8 mouse cellular contexts compared by ENCODE assay signal in the genomic region with DNA sequence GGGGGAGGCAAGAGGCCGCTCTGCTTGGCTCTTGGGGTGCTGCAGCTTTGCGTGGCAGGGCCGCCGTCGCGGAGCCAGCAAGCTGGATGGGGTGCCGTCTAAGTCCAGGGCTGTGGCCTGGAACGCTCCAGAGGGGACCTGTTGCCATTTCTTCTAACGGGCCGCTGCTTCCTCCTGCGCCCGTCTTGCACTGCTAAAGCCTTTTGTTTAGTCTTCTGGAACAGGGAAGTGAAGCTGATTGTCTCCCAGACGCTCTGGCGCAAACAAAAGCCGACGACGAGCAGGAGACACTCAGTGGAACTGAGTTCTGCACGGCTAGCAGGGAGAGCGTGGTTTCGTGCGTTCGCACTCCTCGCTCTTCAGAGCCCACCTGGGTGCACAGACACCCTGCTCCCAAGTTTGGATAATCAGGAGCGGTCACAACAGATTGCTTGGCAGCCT. TPM values are rescaled to one million over a fixed set of nuclear protein-coding genes. Genes with fewer than 3 reads are reported as not detected.
DNase-seq lines count a peak whose midpoint lies in the region; ATAC-seq lines count a peak whose summit lies in the region.

No protein-coding gene starts in this region.

- no peaks in the 10 kb centered on the region for H3K9me3 ChIP-seq in neural tube, embryonic 11.5 days (ENCODE audit: control insufficient read depth, low read length)
- H3K9me3 ChIP-seq in forebrain, embryonic 13.5 days (replicated peaks) = no peaks in the 10 kb centered on the region
- no peaks in the 10 kb centered on the region for H3K9me3 ChIP-seq in limb, embryonic 11.5 days (ENCODE audit: control insufficient read depth, low read length)
- H3K9me3 ChIP-seq in midbrain, embryonic 11.5 days (ENCODE audit: control insufficient read depth, low read length) = no peaks in the 10 kb centered on the region

- peak overlapping the region; percentile 96 for H3K4me3 ChIP-seq in neural tube, embryonic 11.5 days (ENCODE audit: low read depth, low read length)
- peak overlapping the region; percentile 98 for H3K4me3 ChIP-seq in forebrain, embryonic 13.5 days
- H3K4me3 ChIP-seq in limb, embryonic 11.5 days (ENCODE audit: low read depth, low read length) = peak overlapping the region; percentile 92
- H3K4me3 ChIP-seq in midbrain, embryonic 11.5 days (ENCODE audit: low read depth, low read length) = peak overlapping the region; percentile 77

- DNase-seq in neural tube, embryonic 11.5 days (ENCODE audit: low spot score) = no peak
- DNase-seq in neural tube, embryonic 10.5 days (ENCODE audit: extremely low spot score, low spot score) = no peak
- DNase-seq in ZHBTc4 (ENCODE audit: low read depth, low spot score) = peak; percentile 86
- no peak for DNase-seq in limb, embryonic 11.5 days (ENCODE audit: low spot score)
- DNase-seq in midbrain, embryonic 11.5 days (ENCODE audit: low spot score, missing footprints) = peak; percentile 94
- no peak for DNase-seq in gastrocnemius, postnatal 4 days (ENCODE audit: low spot score in 2 of 2)
- no peak for DNase-seq in cerebellum, postnatal 14 days

- WGBS in neural tube, embryonic 11.5 days = 0% methylated on average over 24 of the region's 24 CpGs
- WGBS in forebrain, embryonic 13.5 days = under 1% methylated on average over 24 of the region's 24 CpGs
- under 1% methylated on average over 24 of the region's 24 CpGs for WGBS in limb, embryonic 11.5 days
- under 1% methylated on average over 24 of the region's 24 CpGs for WGBS in midbrain, embryonic 11.5 days

- peak overlapping the region; percentile 72 for H3K27ac ChIP-seq in neural tube, embryonic 11.5 days (ENCODE audit: low read depth, low read length)
- H3K27ac ChIP-seq in forebrain, embryonic 13.5 days = peak overlapping the region; percentile 86
- peak overlapping the region; percentile 77 for H3K27ac ChIP-seq in limb, embryonic 11.5 days (replicated peaks; ENCODE audit: low read depth, low read length)
- peak overlapping the region; percentile 55 for H3K27ac ChIP-seq in midbrain, embryonic 11.5 days (ENCODE audit: low read depth, low read length)

- H3K36me3 ChIP-seq in neural tube, embryonic 11.5 days (ENCODE audit: control insufficient read depth, insufficient read depth, low read length) = no peaks in the 10 kb centered on the region
- no peaks in the 10 kb centered on the region for H3K36me3 ChIP-seq in forebrain, embryonic 13.5 days (ENCODE audit: poor library complexity, severe bottlenecking)
- no peaks in the 10 kb centered on the region for H3K36me3 ChIP-seq in limb, embryonic 11.5 days (ENCODE audit: control insufficient read depth, insufficient read depth, low read length)
- H3K36me3 ChIP-seq in midbrain, embryonic 11.5 days (ENCODE audit: control insufficient read depth, insufficient read depth, low read length) = no peaks in the 10 kb centered on the region

- peak; percentile 32 for ATAC-seq in neural tube, embryonic 11.5 days (ENCODE audit: insufficient read depth, low FRiP score, low TSS enrichment)
- ATAC-seq in forebrain, embryonic 13.5 days = no peak
- ATAC-seq in limb, embryonic 11.5 days (ENCODE audit: insufficient number of reproducible peaks, low FRiP score, low TSS enrichment, low read depth) = no peak; the same call in 1 of the 2 replicates
- peak; percentile 5 for ATAC-seq in midbrain, embryonic 11.5 days (ENCODE audit: low FRiP score)

- H3K4me1 ChIP-seq in neural tube, embryonic 11.5 days (ENCODE audit: control insufficient read depth, insufficient read depth, low read length) = peaks cover 10% of the 10 kb centered on the region; the same call in 1 of the 2 replicates
- peaks cover 38% of the 10 kb centered on the region for H3K4me1 ChIP-seq in forebrain, embryonic 13.5 days
- peaks cover 11% of the 10 kb centered on the region; the same call in 1 of the 2 replicates for H3K4me1 ChIP-seq in limb, embryonic 11.5 days (ENCODE audit: control insufficient read depth, insufficient read depth, low read length)
- H3K4me1 ChIP-seq in midbrain, embryonic 11.5 days (ENCODE audit: control insufficient read depth, insufficient read depth, low read length) = peaks cover 7% of the 10 kb centered on the region

- no peaks in the 10 kb centered on the region for H3K27me3 ChIP-seq in neural tube, embryonic 11.5 days (ENCODE audit: control insufficient read depth, insufficient read depth, low read length)
- H3K27me3 ChIP-seq in forebrain, embryonic 13.5 days = no peaks in the 10 kb centered on the region
- H3K27me3 ChIP-seq in limb, embryonic 11.5 days (ENCODE audit: control insufficient read depth, insufficient read depth, low read length) = no peaks in the 10 kb centered on the region
- H3K27me3 ChIP-seq in midbrain, embryonic 11.5 days (ENCODE audit: control insufficient read depth, insufficient read depth, low read length) = no peaks in the 10 kb centered on the region

- peak overlapping the region; percentile 93 for H3K9ac ChIP-seq in neural tube, embryonic 11.5 days (ENCODE audit: low read length)
- H3K9ac ChIP-seq in forebrain, embryonic 13.5 days = peak overlapping the region; percentile 93
- peak overlapping the region; percentile 90 for H3K9ac ChIP-seq in limb, embryonic 11.5 days (ENCODE audit: low read length)
- H3K9ac ChIP-seq in midbrain, embryonic 11.5 days (ENCODE audit: low read length) = peak overlapping the region; percentile 87

- peak overlapping the region; percentile 50 for H3K4me2 ChIP-seq in neural tube, embryonic 11.5 days (ENCODE audit: low read depth)
- peak overlapping the region; percentile 77 for H3K4me2 ChIP-seq in forebrain, embryonic 13.5 days
- peak overlapping the region; percentile 72 for H3K4me2 ChIP-seq in limb, embryonic 11.5 days (ENCODE audit: low read depth, severe bottlenecking)
- H3K4me2 ChIP-seq in midbrain, embryonic 11.5 days = peak overlapping the region; percentile 71

RNA-seq across cellular contexts. Expression of a gene that starts 0.4 kb away (rescaled TPM):
- polyA plus RNA-seq in neural tube, embryonic 11.5 days (2014; fragmentation: Nextera tagmentation; extraction: Ambion mirVana) = 112 and 118 TPM in 2 replicates
- polyA plus RNA-seq in forebrain, embryonic 13.5 days (2015; fragmentation: Nextera tagmentation; extraction: Ambion mirVana) = 124 and 129 TPM in 2 replicates
- polyA plus RNA-seq in limb, embryonic 11.5 days (2014; fragmentation: Nextera tagmentation; extraction: Ambion mirVana) = 102 and 104 TPM in 2 replicates
- 110 and 113 TPM in 2 replicates for polyA plus RNA-seq in midbrain, embryonic 11.5 days (2014; fragmentation: Nextera tagmentation; extraction: Ambion mirVana)
- 10 to 100 TPM; 47.5 to 48.9 TPM for total RNA-seq in gastrocnemius, postnatal 4 days (2021)

RNA-seq across cellular contexts. Expression of a gene that starts 11.4 kb away (rescaled TPM):
- not detected in 2 replicates for polyA plus RNA-seq in neural tube, embryonic 11.5 days (2014; fragmentation: Nextera tagmentation; extraction: Ambion mirVana)
- 0.15 and 0.19 TPM in 2 replicates for polyA plus RNA-seq in forebrain, embryonic 13.5 days (2015; fragmentation: Nextera tagmentation; extraction: Ambion mirVana)
- not detected in 2 replicates for polyA plus RNA-seq in limb, embryonic 11.5 days (2014; fragmentation: Nextera tagmentation; extraction: Ambion mirVana)
- polyA plus RNA-seq in midbrain, embryonic 11.5 days (2014; fragmentation: Nextera tagmentation; extraction: Ambion mirVana) = not detected in 2 replicates
- not detected for total RNA-seq in gastrocnemius, postnatal 4 days (2021)

Comparison
In these comparisons a context has a peak if more than half of its experiments do, and no peak if none do; other contexts are left out.
1. ATAC-seq: peak in neural tube, embryonic 11.5 days (single experiment) and midbrain, embryonic 11.5 days (single experiment); none in forebrain, embryonic 13.5 days (single experiment) and limb, embryonic 11.5 days (single experiment).
2. DNase-seq: peak in ZHBTc4 (single experiment) and midbrain, embryonic 11.5 days (single experiment); none in neural tube, embryonic 11.5 days (single experiment), neural tube, embryonic 10.5 days (single experiment), limb, embryonic 11.5 days (single experiment), gastrocnemius, postnatal 4 days (0 of 2) and cerebellum, postnatal 14 days (0 of 2).
3. Peak in every context shown above with its lines, with median percentiles within 50 percentile points of each other: H3K27ac ChIP-seq, H3K4me2 ChIP-seq, H3K4me3 ChIP-seq and H3K9ac ChIP-seq.